In genomic region chr19:4417183-4417582, GRCm38 (mm10) we compare ENCODE assay signal across 9 mouse cellular contexts. TPM values are rescaled to one million over a fixed set of nuclear protein-coding genes. Genes with fewer than 3 reads are reported as not detected.
A peak's percentile ranks its signal among the peaks of the same experiment; 100 is the strongest.
DNase-seq lines count a peak whose midpoint lies in the region; ATAC-seq and TF ChIP-seq lines count a peak whose summit lies in the region.
"Had no signal": no experiment of that assay in that cellular context is flagged by ENCODE, and none has a peak within 500 bp of the region (broad histone marks: within the 10 kb centered on the region; RNA-seq: fewer than 3 reads in every experiment).

No protein-coding gene starts in this region.

- H3K36me3 ChIP-seq in liver, embryonic 14.5 days (replicated peaks; ENCODE audit: control insufficient read depth, insufficient read depth, low read depth), result no peaks in the 10 kb centered on the region

- DNase-seq in urinary bladder, adult 18-20 months (ENCODE audit: low spot score in 2 of 2), result peak; percentile 53 to 59
- DNase-seq in urinary bladder, postnatal 10 days (ENCODE audit: low spot score), result no peak
- peak; percentile 88 for DNase-seq in brain, adult 2 months (ENCODE audit: low read depth, low spot score)
- DNase-seq in frontal cortex, postnatal 36 days (ENCODE audit: low spot score in 2 of 2), result peak; percentile 36 to 58
- DNase-seq in kidney, adult 11 months, result peak; percentile 67
- DNase-seq in liver, embryonic 14.5 days (ENCODE audit: low read depth in 3 of 3, low spot score in 3 of 3), result no peak
- peak; percentile 58 for DNase-seq in right cerebral cortex, postnatal 14 days
- DNase-seq in yolk sac, embryonic 10.5 days (ENCODE audit: low spot score), result peak; percentile 52

- H3K4me2 ChIP-seq in liver, embryonic 14.5 days (ENCODE audit: low read depth), result no peak overlapping the region

- peak; percentile 88 for TF ChIP-seq CTCF in liver, embryonic 14.5 days (IDR thresholded peaks at IDR 0.05; ENCODE audit: low read depth)

- no peak for TF ChIP-seq EP300 in liver, embryonic 14.5 days (IDR thresholded peaks at IDR 0.05; ENCODE audit: low read depth)

- no peaks in the 10 kb centered on the region for H3K9me3 ChIP-seq in liver, embryonic 14.5 days (ENCODE audit: control insufficient read depth, low read length)

- H3K27ac ChIP-seq in liver, embryonic 14.5 days, result no peak overlapping the region

- WGBS in liver, embryonic 14.5 days (ENCODE audit: insufficient replicate concordance), result 0% methylated on average over 1 of the region's 1 CpGs

- no peak for ATAC-seq in liver, embryonic 14.5 days (ENCODE audit: insufficient read depth)

- no peak overlapping the region for H3K4me3 ChIP-seq in liver, embryonic 14.5 days (ENCODE audit: insufficient read depth in 1 of 2, low read depth in 2 of 2, low read length in 2 of 2)
- H3K4me3 ChIP-seq: myocyte had no signal

- H3K9ac ChIP-seq in liver, embryonic 14.5 days (replicated peaks), result no peak overlapping the region

- H3K4me1 ChIP-seq in liver, embryonic 14.5 days (replicated peaks; ENCODE audit: control insufficient read depth in 2 of 2, insufficient read depth in 2 of 2, low read length in 1 of 2), result peaks cover 0 to 10% of the 10 kb centered on the region in 2 experiments; a peak in 2 of 4 replicates

- no peaks in the 10 kb centered on the region for H3K27me3 ChIP-seq in liver, embryonic 14.5 days (ENCODE audit: control insufficient read depth, insufficient read depth, low read length)

RNA-seq across cellular contexts. Expression of gene Kdm2a, which starts 19.1 kb away (rescaled TPM):
- polyA plus RNA-seq in liver, embryonic 14.5 days (2012; rRNA removed), result 18.9 and 19.0 TPM in 2 replicates
- 12.4 and 13.4 TPM in 2 replicates for polyA plus RNA-seq in liver, embryonic 14.5 days (2014; fragmentation: Nextera tagmentation; extraction: Ambion mirVana)

RNA-seq across cellular contexts. Expression of gene Rhod, which starts 22.0 kb away (rescaled TPM):
- 3.8 and 5.3 TPM in 2 replicates for polyA plus RNA-seq in liver, embryonic 14.5 days (2012; rRNA removed)
- 6.2 and 6.4 TPM in 2 replicates for polyA plus RNA-seq in liver, embryonic 14.5 days (2014; fragmentation: Nextera tagmentation; extraction: Ambion mirVana)

Comparison
In these comparisons a context has a peak if more than half of its experiments do, and no peak if none do; other contexts are left out.
1. DNase-seq: peak in urinary bladder, adult 18-20 months (2 of 2), brain, adult 2 months (single experiment), frontal cortex, postnatal 36 days (2 of 2), kidney, adult 11 months (single experiment), right cerebral cortex, postnatal 14 days (single experiment) and yolk sac, embryonic 10.5 days (single experiment); none in urinary bladder, postnatal 10 days (single experiment) and liver, embryonic 14.5 days (0 of 3).